Mouse (Mus musculus): ENCODE measurements at regions not wholly inside any gene's neighbourhood (a gene's known extent, or its start where the extent isn't known, plus 50 kb on each side); places are given as distances from the start of the nearest gene placed in this dataset.

GRCm38 (mm10) chr17:89301325-89301724 lies 100.8 kb upstream of the Fshr start:
- no peak for DNase-seq (ENCODE audit: low spot score in 2 of 2)

- peak in 1 of 2 experiments; percentile 7 for DNase-seq (ENCODE audit: low spot score in 2 of 2)
Observed at GRCm38 (mm10) chr17:89297277-89298002, 97.0 kb upstream of the Fshr start.

GRCm38 (mm10) chr17:89281321-89281720 lies 80.8 kb upstream of the Fshr start:
- no peak for DNase-seq (ENCODE audit: low spot score in 2 of 2)

GRCm38 (mm10) chr17:89272141-89272540 lies 71.7 kb upstream of the Fshr start:
- DNase-seq (ENCODE audit: low spot score in 2 of 2), result no peak

GRCm38 (mm10) chr17:89255687-89256086 lies 55.2 kb upstream of the Fshr start:
- no peak for DNase-seq (ENCODE audit: low spot score in 2 of 2)

GRCm38 (mm10) chr17:89250811-89251210 lies 50.3 kb upstream of the Fshr start:
- no peak for DNase-seq (ENCODE audit: low spot score in 2 of 2)

Measured in left cerebral cortex, adult 18-20 months (tissue).